Mouse (Mus musculus) forebrain, embryonic 10.5 days (tissue): Measurements from ENCODE around the gene Emid1. TPM values are rescaled to one million over a fixed set of nuclear protein-coding genes. Genes with fewer than 3 reads are reported as not detected.
"Not testable (repeated sequence)": the region's sequence is repeated elsewhere in the genome, so short reads cannot be mapped to it uniquely, and the experiment has no call there.

ENCODE experiments used
- DNase-seq: peaks from one replicate; pipeline ENCODE4 v3.0.0-alpha.2; 2017; ENCODE audit warnings: low spot score; ENCODE audit errors: extremely low spot score
- H3K27ac ChIP-seq: fragments of 300-500 bp; sonication (generic); 2 replicates; pipeline ENCODE4 v1.5.1; 2016; ENCODE audit warnings: mild to moderate bottlenecking
- H3K27me3 ChIP-seq: fragments of 300-500 bp; sonication (generic); 2 replicates; pipeline ENCODE4 v1.6.1; 2016; ENCODE audit warnings: mild to moderate bottlenecking; ENCODE audit not compliant: poor library complexity, severe bottlenecking
- H3K36me3 ChIP-seq: fragments of 300-500 bp; sonication (generic); replicated peaks from 2 replicates; pipeline ENCODE4 v1.6.1; 2016; ENCODE audit warnings: mild to moderate bottlenecking, moderate library complexity
- H3K4me1 ChIP-seq: fragments of 300-500 bp; sonication (generic); 2 replicates; pipeline ENCODE4 v1.6.1; 2016
- H3K4me3 ChIP-seq: fragments of 300-500 bp; sonication (generic); 2 replicates; pipeline ENCODE4 v1.5.1; 2016; ENCODE audit warnings: mild to moderate bottlenecking, moderate library complexity
- H3K9me3 ChIP-seq: fragments of 300-500 bp; sonication (generic); 2 replicates; pipeline ENCODE4 v1.6.1; 2016; ENCODE audit warnings: mild to moderate bottlenecking, moderate library complexity
- WGBS: fragments of 180-500 bp; shearing (Covaris S2); methylation state at CpG from one replicate; pipeline ENCODE4 v1.1.7; 2016; 5-methylcytosine and 5-hydroxymethylcytosine counted together
- polyA plus RNA-seq: library from polyadenylated mRNA; unstranded; fragments of >200 nt; fragmentation: Nextera tagmentation; extraction: Ambion mirVana; gene quantifications from 2 replicates; pipeline ENCODE4 v1.2.1, GENCODE M21; 2016

Emid1 gene
- polyA plus RNA-seq, 1 experiment from 2014 or later, result 29.0 TPM

DNA sequence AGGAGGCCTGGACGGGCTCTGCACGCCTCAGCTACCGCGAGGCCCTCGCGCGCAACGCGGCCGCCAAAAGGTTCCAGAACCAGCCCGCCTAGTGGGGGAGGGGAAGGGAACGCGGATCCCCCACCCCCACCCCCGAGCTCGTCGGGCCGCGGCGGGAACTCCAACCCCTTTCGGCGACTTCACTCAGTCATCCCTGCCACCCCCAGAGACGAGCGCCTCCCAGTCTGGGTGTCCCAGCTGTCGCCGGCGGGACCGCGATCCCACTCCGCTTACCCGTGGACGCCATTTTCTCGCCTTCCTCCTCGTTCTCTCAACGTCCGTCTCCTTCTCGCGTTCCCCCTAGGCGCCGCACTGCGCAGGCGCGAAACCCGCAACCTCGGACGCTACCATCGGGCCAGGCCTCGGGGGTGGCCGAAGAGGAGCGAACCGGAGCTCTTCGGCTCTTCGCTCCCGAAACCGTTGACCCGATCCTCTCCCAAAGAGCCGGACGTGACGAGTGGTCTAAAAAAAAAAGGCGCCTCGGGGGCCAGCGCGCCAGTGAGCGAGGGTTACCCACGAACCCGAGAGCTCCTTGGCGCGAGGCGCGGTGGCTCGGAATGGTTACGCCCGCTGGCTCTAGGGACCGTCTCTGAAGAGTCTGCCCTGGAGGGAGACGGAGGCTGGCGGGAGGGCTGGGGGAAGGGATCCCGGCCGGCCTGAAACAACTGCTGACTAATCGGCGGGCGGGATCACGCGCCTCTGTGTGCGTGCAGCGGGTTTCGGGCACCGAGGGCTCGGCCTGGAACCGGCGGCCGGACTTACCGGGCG, 53.1 kb downstream of the Emid1 start, which contains the start of the genes Rhbdd3 and Ewsr1:
Gene Rhbdd3 (plus strand): TSS at position 191 of the 807 bp plus-strand sequence.
Gene Ewsr1 (minus strand): TSS at position 531 of the 807 bp plus-strand sequence.
- DNase-seq, result peak; percentile 96
- Histone ChIP-seq H3K9me3 (no peaks in the 10 kb centered on the region), H3K4me1 (peaks cover 35% of the 10 kb centered on the region), H3K36me3 (peaks cover 39% of the 10 kb centered on the region), H3K27ac (peak within 1 kb of the TSS; percentile 99), H3K27me3 (no peaks in the 10 kb centered on the region), H3K4me3 (peak within 1 kb of the TSS; percentile 80)
- WGBS, result under 1% methylated on average over 91 of the region's 92 CpGs

- H3K36me3 ChIP-seq, result peaks cover 39% of the 10 kb centered on the region
- peaks cover 35% of the 10 kb centered on the region for H3K4me1 ChIP-seq
- no peak for DNase-seq
- WGBS, result under 1% methylated on average over 44 of the region's 44 CpGs
- H3K27me3 ChIP-seq, result no peaks in the 10 kb centered on the region
- H3K27ac ChIP-seq, result peak overlapping the region; percentile 99
- H3K9me3 ChIP-seq, result no peaks in the 10 kb centered on the region
- peak overlapping the region; percentile 80 for H3K4me3 ChIP-seq
Observed at GRCm38 (mm10) chr11:5098035-5098735, 53.9 kb downstream of the Emid1 start.

- no peaks in the 10 kb centered on the region for H3K9me3 ChIP-seq
- H3K4me1 ChIP-seq, result peaks cover 35% of the 10 kb centered on the region
- 82% methylated on average over 8 of the region's 8 CpGs for WGBS
- H3K27me3 ChIP-seq, result no peaks in the 10 kb centered on the region
- H3K36me3 ChIP-seq, result peaks cover 48% of the 10 kb centered on the region
- peak overlapping the region; percentile 80 for H3K4me3 ChIP-seq
- DNase-seq, result no peak
- H3K27ac ChIP-seq, result no peak overlapping the region
Observed at GRCm38 (mm10) chr11:5096480-5097020, 55.5 kb downstream of the Emid1 start.

GRCm38 (mm10) chr11:5095877-5096276, 56.2 kb downstream of the Emid1 start:
- H3K4me3 ChIP-seq, result peak overlapping the region; percentile 80; the same call in 1 of the 2 replicates
- peaks cover 29% of the 10 kb centered on the region for H3K4me1 ChIP-seq
- no peak for DNase-seq
- H3K27me3 ChIP-seq, result no peaks in the 10 kb centered on the region
- no peak overlapping the region for H3K27ac ChIP-seq
- H3K9me3 ChIP-seq, result no peaks in the 10 kb centered on the region
- peaks cover 52% of the 10 kb centered on the region for H3K36me3 ChIP-seq
- 90% methylated on average over 5 of the region's 5 CpGs for WGBS

- WGBS, result 61% methylated on average over 2 of the region's 2 CpGs
- Histone ChIP-seq H3K36me3 (peaks cover 93% of the 10 kb centered on the region), H3K27ac (no peak overlapping the region), H3K27me3 (no peaks in the 10 kb centered on the region), H3K4me1 (peaks cover 10% of the 10 kb centered on the region), H3K4me3 (no peak overlapping the region), H3K9me3 (no peaks in the 10 kb centered on the region)
- DNase-seq, result no peak
Observed at GRCm38 (mm10) chr11:5091706-5092105, 60.4 kb downstream of the Emid1 start.

- DNase-seq, result no peak
- no peaks in the 10 kb centered on the region for H3K4me1 ChIP-seq
- WGBS, result 96% methylated on average over 1 of the region's 1 CpGs
- H3K4me3 ChIP-seq, result no peak overlapping the region
- no peaks in the 10 kb centered on the region for H3K9me3 ChIP-seq
- no peaks in the 10 kb centered on the region for H3K27me3 ChIP-seq
- H3K27ac ChIP-seq, result no peak overlapping the region
- H3K36me3 ChIP-seq, result peaks cover 100% of the 10 kb centered on the region
Observed at GRCm38 (mm10) chr11:5089147-5089546, 62.9 kb downstream of the Emid1 start.

DNA sequence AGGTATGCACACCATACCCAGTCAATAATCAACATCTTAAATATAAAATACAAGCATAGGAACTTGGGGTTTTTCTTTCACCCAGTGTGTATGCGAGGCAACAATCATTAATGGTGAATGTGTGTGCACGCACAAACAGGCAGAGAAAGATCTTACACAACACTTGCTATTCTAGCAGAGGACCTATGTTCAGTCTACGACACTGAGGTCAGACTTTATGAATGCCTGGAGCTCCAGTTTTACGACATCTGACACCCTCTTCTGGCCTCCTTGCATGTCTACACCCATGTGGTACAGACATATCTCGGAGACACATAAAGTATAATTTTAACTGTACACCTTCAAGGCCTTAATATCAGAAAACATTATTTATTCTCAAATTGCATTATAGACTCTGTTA, 75.2 kb downstream of the Emid1 start:
- H3K27ac ChIP-seq, H3K4me3 ChIP-seq, H3K4me1 ChIP-seq, H3K9me3 ChIP-seq, DNase-seq, H3K27me3 ChIP-seq: not testable (repeated sequence)
- WGBS, result 91% methylated on average over 4 of the region's 5 CpGs
- H3K36me3 ChIP-seq, result peaks cover 92% of the 10 kb centered on the region

DNA sequence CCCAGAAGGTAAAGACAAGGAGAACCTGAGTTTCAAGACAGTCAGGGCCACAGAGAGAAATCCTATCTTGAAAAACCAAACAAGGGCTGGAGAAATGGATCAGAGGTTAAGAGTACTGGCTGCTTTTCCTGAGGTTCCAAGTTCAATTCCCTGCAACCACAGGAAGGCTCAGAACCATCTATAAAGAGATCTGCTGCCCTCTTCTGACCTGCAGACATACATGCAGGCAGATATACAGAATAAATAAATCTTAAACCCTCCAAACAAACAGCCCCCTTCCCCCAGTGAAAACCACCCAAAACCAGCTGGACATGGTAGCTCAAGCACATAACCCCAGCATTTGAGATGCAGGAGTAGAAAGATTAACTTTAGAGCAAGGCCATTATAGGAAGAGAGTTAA, 76.3 kb downstream of the Emid1 start:
- Histone ChIP-seq H3K36me3 (peaks cover 92% of the 10 kb centered on the region), H3K27me3 (no peaks in the 10 kb centered on the region), H3K9me3 (no peaks in the 10 kb centered on the region), H3K27ac (no peak overlapping the region), H3K4me3 (no peak overlapping the region), H3K4me1 (no peaks in the 10 kb centered on the region)
- DNase-seq, result no peak

DNA sequence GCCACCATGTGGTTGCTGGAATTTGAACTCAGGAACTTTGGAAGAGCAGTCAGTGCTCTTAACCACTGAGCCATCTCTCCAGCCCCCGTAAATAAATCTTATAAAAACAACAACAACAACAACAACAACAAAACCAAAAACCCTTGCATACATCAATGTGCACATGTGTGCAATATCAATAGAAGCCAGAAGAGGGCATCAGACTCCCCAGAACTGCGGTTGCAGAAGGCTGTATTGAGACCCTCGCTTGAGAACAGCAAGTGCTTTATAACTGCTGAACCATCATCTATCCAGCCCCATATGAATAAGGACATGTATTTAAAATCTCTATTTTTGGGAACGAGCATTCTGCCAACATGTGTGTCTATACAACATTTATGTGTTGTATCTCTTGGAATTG, 77.2 kb downstream of the Emid1 start:
- DNase-seq, result no peak
- peaks cover 92% of the 10 kb centered on the region for H3K36me3 ChIP-seq

DNA sequence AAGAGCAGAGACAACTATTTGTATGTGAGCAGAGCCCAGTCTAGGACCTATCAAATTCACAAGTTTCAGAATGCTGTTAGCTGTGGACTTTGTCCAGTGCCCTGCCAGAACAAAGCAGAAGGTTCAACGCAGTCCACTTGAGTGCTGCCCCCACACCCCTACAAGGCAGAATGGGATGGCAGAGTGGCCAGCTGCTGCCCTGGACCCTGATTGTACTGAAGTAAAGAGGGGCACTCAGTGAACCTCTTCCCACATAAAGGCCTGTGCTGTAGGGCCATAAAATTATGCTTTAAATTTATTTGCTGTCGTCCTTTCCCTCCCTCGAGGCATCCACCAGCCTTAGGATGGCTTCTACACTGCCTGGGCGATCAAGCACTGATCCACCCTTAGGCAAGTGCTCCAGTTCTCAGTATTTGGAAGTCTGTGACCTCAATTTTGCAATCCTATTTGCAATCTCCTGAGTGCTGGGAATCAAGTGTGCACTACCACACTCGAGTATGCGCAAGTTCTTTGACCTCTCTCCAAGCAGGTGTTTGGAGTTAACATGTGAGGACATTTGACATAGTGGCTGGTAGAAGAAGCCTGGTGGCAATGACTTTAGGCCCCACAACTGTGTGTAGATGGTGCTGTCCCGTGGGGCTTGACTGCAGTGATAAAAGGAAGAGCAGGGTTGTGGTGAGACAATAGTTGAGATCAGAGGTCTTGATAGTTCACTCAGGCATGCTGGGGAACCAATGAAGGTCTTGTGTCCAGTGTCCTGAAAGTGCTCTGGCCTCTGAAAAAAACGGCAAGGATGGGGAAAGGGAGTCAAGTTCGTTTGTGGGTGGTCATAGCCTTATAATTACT, 83.7 kb downstream of the Emid1 start:
- WGBS, result 88% methylated on average over 9 of the region's 9 CpGs
- H3K4me1 ChIP-seq, result peaks cover 23% of the 10 kb centered on the region
- no peak overlapping the region for H3K27ac ChIP-seq
- DNase-seq, result no peak
- H3K9me3 ChIP-seq, result no peaks in the 10 kb centered on the region
- peaks cover 17% of the 10 kb centered on the region for H3K27me3 ChIP-seq
- peaks cover 63% of the 10 kb centered on the region for H3K36me3 ChIP-seq
- H3K4me3 ChIP-seq, result no peak overlapping the region

More for the DNA sequence above, 77.2 kb downstream of the Emid1 start:
- Histone ChIP-seq H3K4me1 (no peaks in the 10 kb centered on the region), H3K27me3 (no peaks in the 10 kb centered on the region), H3K9me3 (no peaks in the 10 kb centered on the region), H3K4me3 (no peak overlapping the region), H3K27ac (no peak overlapping the region)
- WGBS, result 81% methylated on average over 4 of the region's 4 CpGs

DNA sequence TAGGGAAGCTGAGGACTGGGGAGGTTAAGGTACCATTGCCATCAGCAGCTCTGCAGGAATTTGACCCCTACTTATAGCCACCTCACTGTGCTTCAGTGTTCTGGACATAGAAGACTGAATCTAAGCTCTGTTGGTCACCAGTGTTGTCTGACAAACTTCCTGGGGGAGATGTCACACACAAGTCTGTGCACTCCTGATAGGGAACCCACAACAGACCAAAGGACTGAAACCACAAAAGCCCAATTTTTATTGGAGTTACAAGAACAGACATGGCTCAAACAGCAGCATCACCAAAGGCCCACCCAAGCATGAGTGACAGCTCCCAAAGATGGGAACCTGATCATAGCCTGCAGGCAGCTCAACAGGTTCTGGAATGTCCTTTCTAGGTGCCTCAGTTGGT, 85.0 kb downstream of the Emid1 start:
- H3K4me1 ChIP-seq, result peaks cover 36% of the 10 kb centered on the region
- no peaks in the 10 kb centered on the region for H3K9me3 ChIP-seq
- H3K27ac ChIP-seq, result no peak overlapping the region
- H3K27me3 ChIP-seq, result peaks cover 30% of the 10 kb centered on the region
- H3K36me3 ChIP-seq, result peaks cover 51% of the 10 kb centered on the region
- DNase-seq, result no peak
- no peak overlapping the region for H3K4me3 ChIP-seq

GRCm38 (mm10) chr11:5065056-5065821, 86.8 kb downstream of the Emid1 start, which contains the start of gene Gas2l1:
TSS of gene Gas2l1 (minus strand) at chr11:5065327.
- WGBS, result under 1% methylated on average over 50 of the region's 50 CpGs
- peaks cover 48% of the 10 kb centered on the region for H3K27me3 ChIP-seq
- no peaks in the 10 kb centered on the region for H3K9me3 ChIP-seq
- H3K27ac ChIP-seq, result peak within 1 kb of the TSS; percentile 86
- H3K36me3 ChIP-seq, result peaks cover 42% of the 10 kb centered on the region
- peak within 1 kb of the TSS; percentile 75 for H3K4me3 ChIP-seq
- peak; percentile 88 for DNase-seq
- H3K4me1 ChIP-seq, result peaks cover 51% of the 10 kb centered on the region
